Mouse (Mus musculus): ENCODE measurements around the gene Atf6b.
A peak's percentile ranks its signal among the peaks of the same experiment; 100 is the strongest.

DNA sequence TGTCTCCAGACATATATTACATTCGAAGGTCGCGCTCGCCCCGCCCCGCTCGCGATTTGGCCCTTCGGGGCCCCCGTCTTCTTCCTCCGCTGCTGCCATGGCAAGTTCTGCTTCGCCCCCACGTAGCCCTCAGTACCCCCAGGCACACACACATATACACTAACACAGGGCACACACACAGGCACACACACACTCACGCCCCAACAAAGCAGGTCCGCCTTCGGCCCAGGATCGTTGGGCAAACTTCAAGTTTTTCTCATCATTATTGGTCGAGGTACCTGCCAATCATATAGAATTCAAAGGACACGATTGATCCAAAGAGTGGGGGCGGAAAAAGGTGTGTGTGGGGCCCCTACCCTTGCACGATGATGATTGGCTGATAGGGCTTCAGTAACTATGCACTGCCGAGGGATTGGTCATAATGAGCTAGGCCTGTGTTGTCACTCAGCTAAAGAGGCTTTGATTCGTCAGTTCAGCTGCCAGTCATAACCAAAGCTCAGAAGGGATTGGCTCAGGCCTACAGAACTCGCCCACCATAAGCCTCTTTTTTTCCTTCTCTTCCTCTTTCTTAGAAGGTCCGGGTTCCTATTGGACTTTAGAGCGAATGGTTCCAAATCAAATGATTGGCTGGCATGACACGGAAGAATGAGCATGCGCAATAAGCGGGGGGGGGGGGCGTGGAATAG lies 43.4 kb upstream of the Atf6b start, which contains the start of gene Rnf5:
- no peak for TF ChIP-seq CTCF (IDR thresholded peaks at IDR 0.05; ENCODE audit: low read depth)
- peak; percentile 68 for TF ChIP-seq EP300 (IDR thresholded peaks at IDR 0.05; ENCODE audit: low read depth)

Data from liver, embryonic 14.5 days (tissue).